Mouse (Mus musculus) MEL (cell line): ENCODE data around the gene Zfp654. TPM values are rescaled to one million over a fixed set of nuclear protein-coding genes. Genes with fewer than 3 reads are reported as not detected.
A peak's percentile ranks its signal among the peaks of the same experiment; 100 is the strongest.

Source experiments
- DNase-seq: peaks from one replicate; pipeline ENCODE4 v3.0.0; 2011; ENCODE audit warnings: low read depth, low spot score
- H3K27ac ChIP-seq: 2 replicates; pipeline ENCODE4 v1.5.1; 2012; ENCODE audit warnings: low read depth, mild to moderate bottlenecking, control low read depth, low read length, moderate library complexity; ENCODE audit not compliant: control insufficient read depth
- H3K27me3 ChIP-seq, 2 experiments: fragments of 150-350 bp in 1 of 2; sonication (generic) in 1 of 2; 2 replicates each; pipeline ENCODE4 v1.6.1; 2012; ENCODE audit warnings: low read length in 2 of 2, mild to moderate bottlenecking in 2 of 2, improper control_type of control experiment in 1 of 2, moderate library complexity in 1 of 2; ENCODE audit not compliant: insufficient read depth in 2 of 2, control insufficient read depth in 1 of 2
- H3K36me3 ChIP-seq, 2 experiments: 2 replicates each; pipeline ENCODE4 v1.6.1; 2012 to 2014; ENCODE audit warnings: low read length in 2 of 2, improper control_type of control experiment in 1 of 2, inconsistent platforms in 1 of 2, mild to moderate bottlenecking in 1 of 2; ENCODE audit not compliant: insufficient read depth in 2 of 2, control insufficient read depth in 1 of 2
- H3K4me1 ChIP-seq, 2 experiments: fragments of 150-350 bp in 1 of 2; sonication (generic) in 1 of 2; 2 replicates each; pipeline ENCODE4 v1.6.1; 2012; ENCODE audit warnings: low read length in 2 of 2, improper control_type of control experiment in 1 of 2, mild to moderate bottlenecking in 1 of 2; ENCODE audit not compliant: insufficient read depth in 2 of 2, control insufficient read depth in 1 of 2
- H3K4me3 ChIP-seq, 2 experiments: fragments of 150-350 bp in 1 of 2; sonication (generic) in 1 of 2; 2 replicates each; pipeline ENCODE4 v1.5.1; 2012; ENCODE audit warnings: low read depth in 2 of 2, low read length in 2 of 2, mild to moderate bottlenecking in 2 of 2, moderate library complexity in 2 of 2, control low read depth in 1 of 2, improper control_type of control experiment in 1 of 2; ENCODE audit not compliant: control insufficient read depth in 1 of 2, insufficient read depth in 1 of 2
- H3K79me2 ChIP-seq: 2 replicates; pipeline ENCODE4 v1.6.1; 2012; ENCODE audit warnings: mild to moderate bottlenecking, low read length, moderate library complexity; ENCODE audit not compliant: control insufficient read depth, poor library complexity, insufficient read depth
- H3K9ac ChIP-seq: 2 replicates; pipeline ENCODE4 v1.6.1; 2012; ENCODE audit warnings: low read depth, mild to moderate bottlenecking, control low read depth, low read length, moderate library complexity; ENCODE audit not compliant: control insufficient read depth, poor library complexity, severe bottlenecking
- H3K9me3 ChIP-seq: fragments of 150-350 bp; sonication (generic); replicated peaks from 2 replicates; pipeline ENCODE4 v1.6.1; 2012; ENCODE audit warnings: mild to moderate bottlenecking, low read length, improper control_type of control experiment, moderate library complexity; ENCODE audit not compliant: insufficient read depth
- BHLHE40 ChIP-seq: IDR thresholded peaks from 2 replicates; pipeline ENCODE4 v1.6.1; 2012; ENCODE audit warnings: low read depth, mild to moderate bottlenecking, inconsistent platforms, low read length, improper control_type of control experiment, borderline replicate concordance
- CHD1 ChIP-seq: IDR thresholded peaks from 2 replicates; pipeline ENCODE4 v1.6.1; 2012; ENCODE audit warnings: low read depth, mild to moderate bottlenecking, inconsistent platforms, low read length, improper control_type of control experiment
- E2F4 ChIP-seq: IDR thresholded peaks from 2 replicates; pipeline ENCODE4 v1.6.1; 2011; ENCODE audit warnings: low read depth, low read length, improper control_type of control experiment, borderline replicate concordance
- ELF1 ChIP-seq: IDR thresholded peaks from 2 replicates; pipeline ENCODE4 v1.6.1; 2014; ENCODE audit warnings: low read depth, mild to moderate bottlenecking, inconsistent platforms, low read length, improper control_type of control experiment, moderate library complexity
- EP300 ChIP-seq, 2 experiments: IDR thresholded peaks; 2 replicates each; pipeline ENCODE4 v1.6.1; 2011; ENCODE audit warnings: improper control_type of control experiment in 2 of 2, low read length in 2 of 2, low read depth in 1 of 2, mild to moderate bottlenecking in 1 of 2
- ETS1 ChIP-seq: IDR thresholded peaks from 2 replicates; pipeline ENCODE4 v1.6.1; 2012; ENCODE audit warnings: low read depth, mild to moderate bottlenecking, inconsistent platforms, low read length, improper control_type of control experiment, moderate library complexity
- GABPA ChIP-seq: IDR thresholded peaks from 2 replicates; pipeline ENCODE4 v1.6.1; 2012; ENCODE audit warnings: low read depth, mild to moderate bottlenecking, inconsistent platforms, low read length, improper control_type of control experiment, moderate library complexity
- GATA1 ChIP-seq: IDR thresholded peaks from 2 replicates; pipeline ENCODE4 v1.6.1; 2011; ENCODE audit warnings: low read depth, low read length, improper control_type of control experiment
- HCFC1 ChIP-seq: IDR thresholded peaks from 2 replicates; pipeline ENCODE4 v1.6.1; 2012; ENCODE audit warnings: low read depth, mild to moderate bottlenecking, inconsistent platforms, low read length, improper control_type of control experiment, moderate library complexity
- MAX ChIP-seq: IDR thresholded peaks from 2 replicates; pipeline ENCODE4 v1.6.1; 2011; ENCODE audit warnings: low read length, improper control_type of control experiment
- MXI1 ChIP-seq: IDR thresholded peaks from 2 replicates; pipeline ENCODE4 v1.6.1; 2011; ENCODE audit warnings: mild to moderate bottlenecking, low read depth, low read length, improper control_type of control experiment
- MYC ChIP-seq: IDR thresholded peaks from 2 replicates; pipeline ENCODE4 v1.6.1; 2011; ENCODE audit warnings: low read depth, mild to moderate bottlenecking, low read length, improper control_type of control experiment, moderate library complexity
- NELFE ChIP-seq: IDR thresholded peaks from 2 replicates; pipeline ENCODE4 v1.6.1; 2011; ENCODE audit warnings: low read depth, low read length, improper control_type of control experiment
- POLR2A ChIP-seq, 2 experiments: IDR thresholded peaks; 2 replicates each; pipeline ENCODE4 v1.6.1; 2011 to 2012; ENCODE audit warnings: low read length in 2 of 2, mild to moderate bottlenecking in 2 of 2, control low read depth in 1 of 2, improper control_type of control experiment in 1 of 2, low read depth in 1 of 2, moderate library complexity in 1 of 2; ENCODE audit not compliant: control insufficient read depth in 1 of 2, insufficient read depth in 1 of 2, poor library complexity in 1 of 2
- POLR2AphosphoS2 ChIP-seq: IDR thresholded peaks from 2 replicates; pipeline ENCODE4 v1.6.1; 2011; ENCODE audit warnings: low read length, improper control_type of control experiment
- POLR2AphosphoS5 ChIP-seq: IDR thresholded peaks from 2 replicates; pipeline ENCODE4 v1.6.1; 2012; ENCODE audit warnings: low read depth, borderline replicate concordance, mild to moderate bottlenecking, inconsistent platforms, low read length, moderate library complexity, mixed read lengths
- SIN3A ChIP-seq: IDR thresholded peaks from 2 replicates; pipeline ENCODE4 v1.6.1; 2012; ENCODE audit warnings: low read length, improper control_type of control experiment, inconsistent platforms
- SMC3 ChIP-seq: IDR thresholded peaks from 2 replicates; pipeline ENCODE4 v1.6.1; 2011; ENCODE audit warnings: low read depth, low read length, improper control_type of control experiment
- TAL1 ChIP-seq: IDR thresholded peaks from 2 replicates; pipeline ENCODE4 v1.6.1; 2012; ENCODE audit warnings: mild to moderate bottlenecking, inconsistent platforms, low read length, moderate library complexity, mixed read lengths
- TBP ChIP-seq: IDR thresholded peaks from 2 replicates; pipeline ENCODE4 v1.8.0; 2011; ENCODE audit warnings: low read depth, low read length, improper control_type of control experiment
- TCF12 ChIP-seq: IDR thresholded peaks from 2 replicates; pipeline ENCODE4 v1.6.1; 2014; ENCODE audit warnings: low read depth, mild to moderate bottlenecking, inconsistent platforms, low read length, improper control_type of control experiment, moderate library complexity
- UBTF ChIP-seq: IDR thresholded peaks from 2 replicates; pipeline ENCODE4 v1.6.1; 2012; ENCODE audit warnings: low read depth, mild to moderate bottlenecking, inconsistent platforms, low read length, improper control_type of control experiment, moderate library complexity, borderline replicate concordance; ENCODE audit not compliant: insufficient read depth
- USF1 ChIP-seq: IDR thresholded peaks from 2 replicates; pipeline ENCODE4 v1.6.1; 2014; ENCODE audit warnings: low read depth, mild to moderate bottlenecking, inconsistent platforms, low read length, improper control_type of control experiment, moderate library complexity
- USF2 ChIP-seq, 2 experiments: IDR thresholded peaks; 2 replicates each; pipeline ENCODE4 v1.6.1; 2011 to 2012; ENCODE audit warnings: improper control_type of control experiment in 2 of 2, low read length in 2 of 2, borderline replicate concordance in 1 of 2, inconsistent platforms in 1 of 2, low read depth in 1 of 2, mild to moderate bottlenecking in 1 of 2; ENCODE audit not compliant: insufficient read depth in 1 of 2
- ZMIZ1 ChIP-seq: IDR thresholded peaks from 2 replicates; pipeline ENCODE4 v1.6.1; 2012; ENCODE audit warnings: low read depth, mild to moderate bottlenecking, inconsistent platforms, low read length, improper control_type of control experiment, moderate library complexity
- ZNF384 ChIP-seq: IDR thresholded peaks from 2 replicates; pipeline ENCODE4 v1.6.1; 2012; ENCODE audit warnings: low read depth, mild to moderate bottlenecking, inconsistent platforms, low read length, improper control_type of control experiment
- polyA plus RNA-seq, 2 experiments: library from polyadenylated mRNA; stranded (reverse) in 1 of 2; unstranded in 1 of 2; fragments of >175 nt in 1 of 2; fragments of >200 nt in 1 of 2; gene quantifications; 2 replicates each; pipeline versions ENCODE4 v1.2.1 to v1.2.4; 2012; ENCODE audit warnings: low replicate concordance in 2 of 2, low read depth in 1 of 2; ENCODE audit not compliant: insufficient read length in 2 of 2, insufficient read depth in 1 of 2, missing spikeins in 1 of 2
- total RNA-seq: library from RNA; depleted of rRNA; stranded (reverse); fragments of 300-350 nt; gene quantifications from 2 replicates; pipeline ENCODE4 v1.2.3, GENCODE M21; 2012

The Zfp654 gene
- total and polyA plus RNA-seq, 3 experiments = 5.0 to 61.6 (median 6.9) TPM

GRCm38 (mm10) chr16:64873416-64874305, 22.2 kb upstream of the Zfp654 start:
- peak; percentile 92 for DNase-seq
- H3K9ac ChIP-seq = peak overlapping the region; percentile 82
- peaks cover 0 to 28% of the 10 kb centered on the region in 2 experiments; a peak in 2 of 4 replicates for H3K36me3 ChIP-seq
- H3K9me3 ChIP-seq = no peaks in the 10 kb centered on the region
- H3K4me3 ChIP-seq = peak overlapping the region; percentile 92 to 98
- H3K27ac ChIP-seq = peak overlapping the region; percentile 97
- peaks cover 7 to 16% of the 10 kb centered on the region in 2 experiments for H3K4me1 ChIP-seq
- H3K27me3 ChIP-seq = no peaks in the 10 kb centered on the region
- TF ChIP-seq GABPA (no peak), SIN3A (peak; percentile 88), EP300 (IDR thresholded peaks at IDR 0.05; ENCODE audit: low read depth in 1 of 2, low read length in 2 of 2) (peak in 1 of 2 experiments; percentile 25; a peak in 2 of 4 replicates), POLR2AphosphoS2 (peak; percentile 84; the same call in 1 of the 2 replicates), ETS1 (peak; percentile 56; the same call in 1 of the 2 replicates), BHLHE40 (peak; percentile 56; the same call in 1 of the 2 replicates), NELFE (peak; percentile 70), GATA1 (peak; percentile 51), TCF12 (peak; percentile 44; the same call in 1 of the 2 replicates), MXI1 (peak; percentile 81), MYC (peak; percentile 94), HCFC1 (no peak), CHD1 (peak; percentile 27; the same call in 1 of the 2 replicates), USF1 (peak; percentile 17; the same call in 1 of the 2 replicates), E2F4 (0 out of 2 replicates have a peak, but pooled peaks have one; percentile 19), UBTF (no peak), ELF1 (0 out of 2 replicates have a peak, but pooled peaks have one; percentile 31), MAX (peak; percentile 66; the same call in 1 of the 2 replicates), ZNF384 (peak; percentile 75), ZMIZ1 (no peak; the same call in 1 of the 2 replicates), SMC3 (no peak), POLR2A (IDR thresholded peaks at IDR 0.05; ENCODE audit: control insufficient read depth in 1 of 2, insufficient read depth in 1 of 2, low read depth in 1 of 2, low read length in 2 of 2, poor library complexity in 1 of 2) (peak in 1 of 2 experiments; percentile 86; a peak in 2 of 4 replicates), POLR2AphosphoS5 (peak; percentile 25; the same call in 1 of the 2 replicates), USF2 (IDR thresholded peaks at IDR 0.05; ENCODE audit: borderline replicate concordance in 1 of 2, insufficient read depth in 1 of 2, low read depth in 1 of 2, low read length in 2 of 2) (no peak), TBP (peak; percentile 71; the same call in 1 of the 2 replicates), TAL1 (no peak)
- peaks cover 3% of the 10 kb centered on the region; the same call in 1 of the 2 replicates for H3K79me2 ChIP-seq
